Mouse (Mus musculus): ENCODE measurements around the gene Slc6a1. TPM values are rescaled to one million over a fixed set of nuclear protein-coding genes. Genes with fewer than 3 reads are reported as not detected.

Slc6a1 gene
- polyA plus RNA-seq, 1 experiment from 2014 or later = not detected

DNA sequence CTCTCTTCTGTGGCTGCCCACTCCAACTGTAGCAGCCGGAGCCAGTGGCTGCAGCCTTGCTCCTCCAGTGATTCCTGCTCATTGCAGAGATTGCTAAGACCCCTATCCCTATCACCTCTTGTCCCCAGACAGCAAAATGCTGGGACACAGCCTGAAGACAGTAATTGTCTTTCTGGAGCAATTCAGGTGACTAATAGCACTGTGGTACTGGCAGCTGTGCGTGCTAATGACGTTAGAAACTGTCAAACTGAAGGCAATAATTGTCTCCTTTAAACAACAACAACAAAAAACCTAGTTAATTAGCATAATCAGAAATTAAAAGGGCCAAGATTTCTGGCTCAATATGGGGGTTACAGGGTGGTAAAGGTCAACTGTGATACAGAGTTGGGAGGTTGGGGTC, 18.4 kb upstream of the Slc6a1 start:
- Histone ChIP-seq H3K9ac (replicated peaks; ENCODE audit: low read depth, low read length) (no peak overlapping the region), H3K9me3 (ENCODE audit: control insufficient read depth, low read depth, low read length) (no peaks in the 10 kb centered on the region), H3K4me1 (ENCODE audit: control insufficient read depth, insufficient read depth, low read length) (no peaks in the 10 kb centered on the region), H3K27ac (ENCODE audit: low read length) (no peak overlapping the region), H3K27me3 (ENCODE audit: control insufficient read depth, insufficient read depth, low read length) (no peaks in the 10 kb centered on the region), H3K4me3 (ENCODE audit: low read depth, low read length) (no peak overlapping the region), H3K36me3 (ENCODE audit: control insufficient read depth, insufficient read depth, low read length) (no peaks in the 10 kb centered on the region), H3K4me2 (replicated peaks; ENCODE audit: low read depth, low read length) (no peak overlapping the region)
- ATAC-seq (ENCODE audit: insufficient number of reproducible peaks, insufficient read depth, low FRiP score, low read depth) = no peak
- WGBS = 73% methylated on average over 3 of the region's 3 CpGs

DNA sequence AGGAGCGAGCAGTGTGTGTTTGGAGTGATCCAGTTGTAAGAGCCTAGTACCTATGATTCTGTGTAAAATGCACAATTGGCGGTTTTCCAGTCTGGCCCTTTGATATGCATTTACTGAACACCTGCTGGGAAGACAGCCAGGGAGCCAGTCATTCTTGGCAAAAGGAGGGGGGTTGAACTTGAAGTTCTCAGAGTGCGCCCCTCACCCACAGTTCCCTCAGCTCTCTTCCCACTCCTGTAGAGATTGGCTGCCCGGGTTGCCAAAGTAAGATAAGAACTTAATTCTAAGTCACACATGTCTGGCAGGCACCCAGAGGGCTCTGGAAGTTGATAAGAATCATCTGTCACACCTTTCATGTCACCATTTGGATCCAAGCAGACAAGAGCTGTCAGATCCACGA, 18.0 kb upstream of the Slc6a1 start:
- no peak overlapping the region for H3K4me2 ChIP-seq (replicated peaks; ENCODE audit: low read depth, low read length)
- H3K27ac ChIP-seq (ENCODE audit: low read length) = no peak overlapping the region
- no peak overlapping the region for H3K9ac ChIP-seq (replicated peaks; ENCODE audit: low read depth, low read length)
- H3K4me1 ChIP-seq (ENCODE audit: control insufficient read depth, insufficient read depth, low read length) = no peaks in the 10 kb centered on the region
- no peaks in the 10 kb centered on the region for H3K9me3 ChIP-seq (ENCODE audit: control insufficient read depth, low read depth, low read length)
- WGBS = 43% methylated on average over 5 of the region's 5 CpGs
- no peaks in the 10 kb centered on the region for H3K36me3 ChIP-seq (ENCODE audit: control insufficient read depth, insufficient read depth, low read length)
- no peaks in the 10 kb centered on the region for H3K27me3 ChIP-seq (ENCODE audit: control insufficient read depth, insufficient read depth, low read length)
- no peak overlapping the region for H3K4me3 ChIP-seq (ENCODE audit: low read depth, low read length)
- ATAC-seq (ENCODE audit: insufficient number of reproducible peaks, insufficient read depth, low FRiP score, low read depth) = no peak

DNA sequence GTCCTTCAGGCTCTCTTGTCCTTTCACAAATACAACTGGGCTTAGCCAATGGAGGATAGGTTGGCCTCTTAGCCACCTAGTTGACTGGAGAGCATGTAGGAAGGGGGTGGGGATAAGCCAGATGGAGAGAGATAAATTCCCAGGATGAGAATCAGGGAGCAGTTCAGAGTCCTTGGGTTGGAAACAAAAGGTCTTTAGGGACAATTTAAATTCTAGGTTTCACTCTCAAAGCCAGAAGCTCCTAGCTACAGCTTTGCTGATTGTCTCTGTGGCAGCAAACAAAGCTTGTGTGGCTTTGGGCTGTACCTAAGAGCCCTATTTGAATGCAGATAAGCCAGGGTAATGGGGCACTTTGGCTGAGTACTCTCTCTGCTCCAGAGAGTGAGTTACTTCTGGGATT, 16.2 kb upstream of the Slc6a1 start:
- H3K27ac ChIP-seq (ENCODE audit: low read length) = no peak overlapping the region
- H3K27me3 ChIP-seq (ENCODE audit: control insufficient read depth, insufficient read depth, low read length) = no peaks in the 10 kb centered on the region
- no peak overlapping the region for H3K4me3 ChIP-seq (ENCODE audit: low read depth, low read length)
- no peak overlapping the region for H3K9ac ChIP-seq (replicated peaks; ENCODE audit: low read depth, low read length)
- ATAC-seq (ENCODE audit: insufficient number of reproducible peaks, insufficient read depth, low FRiP score, low read depth) = no peak
- H3K9me3 ChIP-seq (ENCODE audit: control insufficient read depth, low read depth, low read length) = no peaks in the 10 kb centered on the region
- no peaks in the 10 kb centered on the region for H3K4me1 ChIP-seq (ENCODE audit: control insufficient read depth, insufficient read depth, low read length)
- no peaks in the 10 kb centered on the region for H3K36me3 ChIP-seq (ENCODE audit: control insufficient read depth, insufficient read depth, low read length)
- H3K4me2 ChIP-seq (replicated peaks; ENCODE audit: low read depth, low read length) = no peak overlapping the region

DNA sequence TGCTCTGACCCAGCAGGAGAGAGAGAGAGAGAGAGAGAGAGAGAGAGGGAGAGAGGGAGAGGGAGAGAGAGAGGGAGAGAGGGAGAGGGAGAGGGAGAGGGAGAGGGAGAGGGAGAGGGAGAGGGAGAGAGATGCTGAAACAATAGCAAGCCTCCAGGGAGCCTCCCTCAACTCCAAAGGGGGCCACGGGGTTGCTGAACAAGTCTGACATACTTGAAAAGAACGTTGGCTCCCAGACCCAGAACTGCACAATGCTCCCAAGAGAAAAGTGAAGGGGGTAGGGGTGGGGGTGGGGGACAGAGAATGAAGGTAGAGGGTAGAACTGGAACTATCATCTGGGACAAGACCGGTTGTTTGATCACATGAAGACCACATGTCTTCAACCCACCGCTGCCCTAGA, 14.5 kb upstream of the Slc6a1 start:
- Histone ChIP-seq H3K27me3 (ENCODE audit: control insufficient read depth, insufficient read depth, low read length) (no peaks in the 10 kb centered on the region), H3K27ac (ENCODE audit: low read length) (no peak overlapping the region), H3K4me2 (replicated peaks; ENCODE audit: low read depth, low read length) (no peak overlapping the region), H3K4me3 (ENCODE audit: low read depth, low read length) (no peak overlapping the region), H3K9ac (replicated peaks; ENCODE audit: low read depth, low read length) (no peak overlapping the region), H3K9me3 (ENCODE audit: control insufficient read depth, low read depth, low read length) (no peaks in the 10 kb centered on the region), H3K4me1 (ENCODE audit: control insufficient read depth, insufficient read depth, low read length) (no peaks in the 10 kb centered on the region), H3K36me3 (ENCODE audit: control insufficient read depth, insufficient read depth, low read length) (no peaks in the 10 kb centered on the region)
- WGBS = 34% methylated on average over 4 of the region's 4 CpGs
- ATAC-seq (ENCODE audit: insufficient number of reproducible peaks, insufficient read depth, low FRiP score, low read depth) = no peak

DNA sequence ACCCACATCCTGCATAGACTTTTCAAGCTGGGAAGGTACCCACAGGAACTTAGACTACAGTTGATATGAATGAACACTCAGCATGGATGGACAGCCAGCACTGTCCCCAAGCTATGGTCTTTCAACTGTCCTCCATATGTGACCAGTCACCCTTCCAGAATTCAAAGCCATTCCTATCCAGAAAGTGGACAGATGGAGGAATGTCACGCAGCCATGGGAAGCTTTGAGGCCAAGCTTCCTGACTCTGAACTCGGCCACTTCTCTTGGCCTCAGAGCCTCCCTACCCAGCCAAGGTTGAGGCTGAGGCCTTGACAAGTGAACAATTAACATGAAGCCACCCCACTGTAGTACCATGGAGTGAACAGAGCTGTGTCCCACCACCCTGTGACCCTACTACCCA, 12.8 kb upstream of the Slc6a1 start:
- Histone ChIP-seq H3K36me3 (ENCODE audit: control insufficient read depth, insufficient read depth, low read length) (no peaks in the 10 kb centered on the region), H3K9me3 (ENCODE audit: control insufficient read depth, low read depth, low read length) (no peaks in the 10 kb centered on the region), H3K27me3 (ENCODE audit: control insufficient read depth, insufficient read depth, low read length) (no peaks in the 10 kb centered on the region), H3K4me2 (replicated peaks; ENCODE audit: low read depth, low read length) (no peak overlapping the region), H3K9ac (replicated peaks; ENCODE audit: low read depth, low read length) (no peak overlapping the region), H3K4me3 (ENCODE audit: low read depth, low read length) (no peak overlapping the region), H3K27ac (ENCODE audit: low read length) (no peak overlapping the region), H3K4me1 (ENCODE audit: control insufficient read depth, insufficient read depth, low read length) (no peaks in the 10 kb centered on the region)
- no peak for ATAC-seq (ENCODE audit: insufficient number of reproducible peaks, insufficient read depth, low FRiP score, low read depth)
- 86% methylated on average over 2 of the region's 2 CpGs for WGBS

DNA sequence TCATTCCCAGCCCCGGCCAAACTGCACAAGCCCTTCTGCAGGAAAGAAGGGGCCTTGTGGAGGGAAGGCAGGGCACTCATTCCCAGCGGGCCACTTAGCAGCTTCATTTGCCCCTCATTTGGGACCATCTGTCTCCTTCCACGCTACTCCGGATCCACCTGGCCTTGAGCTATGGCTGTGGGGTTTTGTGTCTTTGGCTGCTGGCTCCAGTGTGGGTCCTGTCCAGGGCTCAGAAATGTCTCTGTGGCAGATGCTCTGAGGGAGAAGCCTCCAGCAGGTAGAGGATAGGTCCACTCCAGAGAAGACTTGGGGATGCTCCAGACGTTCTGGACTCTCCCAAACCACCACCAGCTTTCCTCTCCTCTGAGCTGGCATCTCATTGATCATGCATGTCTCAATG, 11.6 kb upstream of the Slc6a1 start:
- Histone ChIP-seq H3K4me1 (ENCODE audit: control insufficient read depth, insufficient read depth, low read length) (no peaks in the 10 kb centered on the region), H3K9me3 (ENCODE audit: control insufficient read depth, low read depth, low read length) (no peaks in the 10 kb centered on the region), H3K36me3 (ENCODE audit: control insufficient read depth, insufficient read depth, low read length) (no peaks in the 10 kb centered on the region), H3K27me3 (ENCODE audit: control insufficient read depth, insufficient read depth, low read length) (no peaks in the 10 kb centered on the region), H3K9ac (replicated peaks; ENCODE audit: low read depth, low read length) (no peak overlapping the region), H3K27ac (ENCODE audit: low read length) (no peak overlapping the region), H3K4me2 (replicated peaks; ENCODE audit: low read depth, low read length) (no peak overlapping the region), H3K4me3 (ENCODE audit: low read depth, low read length) (no peak overlapping the region)
- WGBS = 54% methylated on average over 5 of the region's 5 CpGs
- ATAC-seq (ENCODE audit: insufficient number of reproducible peaks, insufficient read depth, low FRiP score, low read depth) = no peak

DNA sequence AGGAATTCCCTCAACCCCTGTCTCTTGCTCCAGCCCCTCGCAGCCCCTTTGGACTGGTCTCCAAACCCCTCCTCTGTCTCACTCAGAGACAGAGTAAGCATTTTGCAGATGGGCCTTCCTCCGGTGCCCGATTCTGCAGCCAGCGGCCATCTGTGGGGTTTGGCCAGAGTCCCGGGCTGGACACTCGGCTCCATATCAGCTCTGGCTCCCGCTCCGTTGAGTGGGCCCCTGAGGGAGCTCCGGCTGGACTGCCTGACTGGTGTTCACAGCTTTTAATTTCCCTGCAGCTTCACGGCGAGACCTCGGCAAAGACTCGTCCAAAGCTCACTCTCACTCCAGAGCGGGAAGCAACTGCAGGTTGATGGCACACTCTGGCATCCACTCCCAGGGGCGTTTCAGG, 10.2 kb upstream of the Slc6a1 start:
- ATAC-seq (ENCODE audit: insufficient number of reproducible peaks, insufficient read depth, low FRiP score, low read depth) = no peak
- H3K36me3 ChIP-seq (ENCODE audit: control insufficient read depth, insufficient read depth, low read length) = no peaks in the 10 kb centered on the region
- H3K9ac ChIP-seq (replicated peaks; ENCODE audit: low read depth, low read length) = no peak overlapping the region
- 79% methylated on average over 15 of the region's 15 CpGs for WGBS
- no peaks in the 10 kb centered on the region for H3K9me3 ChIP-seq (ENCODE audit: control insufficient read depth, low read depth, low read length)
- no peaks in the 10 kb centered on the region for H3K4me1 ChIP-seq (ENCODE audit: control insufficient read depth, insufficient read depth, low read length)
- H3K27ac ChIP-seq (ENCODE audit: low read length) = no peak overlapping the region
- no peak overlapping the region for H3K4me2 ChIP-seq (replicated peaks; ENCODE audit: low read depth, low read length)
- H3K4me3 ChIP-seq (ENCODE audit: low read depth, low read length) = no peak overlapping the region
- 0 out of 2 replicates have a peak, but pooled peaks cover 4% of the 10 kb centered on the region for H3K27me3 ChIP-seq (ENCODE audit: control insufficient read depth, insufficient read depth, low read length)

DNA sequence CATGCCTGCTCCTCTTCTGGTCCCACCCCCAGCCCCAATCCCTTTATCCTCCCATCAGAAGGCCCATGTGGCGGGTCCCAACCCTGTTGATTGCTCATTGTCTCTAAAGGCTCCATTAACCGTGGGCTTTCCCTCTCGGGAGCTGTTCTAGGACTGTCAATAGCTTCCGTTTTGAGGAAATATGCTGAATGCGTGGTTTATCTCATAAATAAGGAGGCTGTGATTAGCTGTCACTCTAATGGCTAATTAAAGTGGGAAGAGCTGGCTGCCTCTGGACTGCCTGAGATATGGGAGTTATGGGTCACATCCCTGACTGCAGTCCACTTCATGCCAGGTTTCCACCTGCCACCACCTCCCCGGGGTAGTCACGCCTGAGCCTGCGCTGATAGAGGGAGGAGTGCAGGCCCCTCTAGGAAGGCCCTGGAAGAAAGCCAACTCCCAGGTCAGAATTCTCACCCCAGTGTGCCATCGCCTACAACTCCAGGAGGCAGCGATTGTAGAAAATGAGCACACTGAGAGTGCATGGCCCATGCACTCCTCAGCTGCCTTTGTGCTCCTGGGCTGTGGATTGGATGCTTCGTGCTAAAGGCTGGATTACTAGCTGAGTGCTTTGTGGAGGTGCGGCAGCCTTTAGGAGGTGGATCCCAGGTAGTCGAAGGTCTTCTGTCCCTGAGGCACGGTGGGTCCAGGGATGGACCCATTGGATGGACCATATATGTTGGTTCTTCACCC, 8.3 kb upstream of the Slc6a1 start:
- Histone ChIP-seq H3K9ac (replicated peaks; ENCODE audit: low read depth, low read length) (no peak overlapping the region), H3K4me1 (ENCODE audit: control insufficient read depth, insufficient read depth, low read length) (no peaks in the 10 kb centered on the region), H3K4me3 (ENCODE audit: low read depth, low read length) (no peak overlapping the region), H3K27ac (ENCODE audit: low read length) (no peak overlapping the region), H3K9me3 (ENCODE audit: control insufficient read depth, low read depth, low read length) (no peaks in the 10 kb centered on the region), H3K36me3 (ENCODE audit: control insufficient read depth, insufficient read depth, low read length) (no peaks in the 10 kb centered on the region), H3K4me2 (replicated peaks; ENCODE audit: low read depth, low read length) (no peak overlapping the region), H3K27me3 (ENCODE audit: control insufficient read depth, insufficient read depth, low read length) (0 out of 2 replicates have a peak, but pooled peaks cover 4% of the 10 kb centered on the region)
- 59% methylated on average over 14 of the region's 14 CpGs for WGBS
- no peak for ATAC-seq (ENCODE audit: insufficient number of reproducible peaks, insufficient read depth, low FRiP score, low read depth)

DNA sequence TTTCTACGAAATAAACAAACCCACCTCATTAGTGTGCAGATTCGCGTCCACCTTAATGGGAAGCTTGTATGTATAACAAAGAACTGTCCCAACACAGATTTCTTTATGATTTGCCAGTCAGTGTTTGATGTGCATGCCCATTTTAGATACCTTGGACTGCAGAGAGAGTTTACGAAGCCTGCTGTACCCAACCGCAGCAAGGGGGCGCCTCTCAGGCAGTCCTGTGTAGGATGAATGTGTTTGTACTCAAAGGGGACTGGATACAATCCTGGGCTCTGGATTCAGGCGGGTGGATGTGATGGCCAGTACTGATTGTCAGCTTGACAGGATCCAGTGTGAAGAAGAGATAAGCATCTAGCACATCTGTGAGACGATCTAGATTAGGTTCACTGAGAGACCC, 6.6 kb upstream of the Slc6a1 start:
- no peak for ATAC-seq (ENCODE audit: insufficient number of reproducible peaks, insufficient read depth, low FRiP score, low read depth)

More for the DNA sequence above, 6.6 kb upstream of the Slc6a1 start:
- H3K9me3 ChIP-seq (ENCODE audit: control insufficient read depth, low read depth, low read length) = no peaks in the 10 kb centered on the region
- no peak overlapping the region for H3K4me3 ChIP-seq (ENCODE audit: low read depth, low read length)
- H3K9ac ChIP-seq (replicated peaks; ENCODE audit: low read depth, low read length) = no peak overlapping the region
- no peak overlapping the region for H3K4me2 ChIP-seq (replicated peaks; ENCODE audit: low read depth, low read length)
- 0 out of 2 replicates have a peak, but pooled peaks cover 4% of the 10 kb centered on the region for H3K27me3 ChIP-seq (ENCODE audit: control insufficient read depth, insufficient read depth, low read length)
- no peaks in the 10 kb centered on the region for H3K4me1 ChIP-seq (ENCODE audit: control insufficient read depth, insufficient read depth, low read length)
- 55% methylated on average over 8 of the region's 8 CpGs for WGBS
- no peak overlapping the region for H3K27ac ChIP-seq (ENCODE audit: low read length)
- H3K36me3 ChIP-seq (ENCODE audit: control insufficient read depth, insufficient read depth, low read length) = no peaks in the 10 kb centered on the region
